Mouse (Mus musculus) gastrocnemius, postnatal 25 days (tissue): ENCODE measurements at regions not wholly inside any gene's neighbourhood (a gene's known extent, or its start where the extent isn't known, plus 50 kb on each side); places are given as distances from the start of the nearest gene placed in this dataset.
"Not testable (repeated sequence)": the region's sequence is repeated elsewhere in the genome, so short reads cannot be mapped to it uniquely, and the experiment has no call there.

ENCODE experiments used
- DNase-seq: peaks from one replicate; pipeline ENCODE4 v3.0.0; 2022
- microRNA-seq, 2 experiments: library from miRNA; unstranded; fragments of <30 nt; microRNA quantifications; one replicate each; pipeline ENCODE4 v1.2.0; 2021; ENCODE audit warnings: borderline replicate concordance in 2 of 2

DNA sequence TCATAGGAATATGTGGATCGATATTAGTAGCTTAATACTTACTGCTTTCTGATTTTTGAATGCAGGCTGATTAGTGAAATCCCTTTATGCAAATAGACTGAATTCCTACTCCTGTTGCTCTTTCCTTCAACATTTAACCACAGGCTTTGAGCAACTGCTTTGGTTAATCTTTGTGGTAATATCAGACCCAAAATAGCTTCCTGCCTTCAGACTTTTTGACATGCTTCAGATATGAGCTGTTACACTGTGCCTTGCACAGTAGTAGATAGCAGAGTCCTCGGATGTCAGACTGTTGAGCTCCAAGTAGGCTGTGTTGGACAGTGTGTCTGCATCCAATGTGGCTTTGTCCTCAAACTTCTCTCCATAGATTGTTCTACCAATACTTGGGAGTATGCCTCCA, 1020.6 kb downstream of the Adam6a start:
- DNase-seq = no peak

GRCm38 (mm10) chr12:114583371-114583770, 1039.7 kb downstream of the Adam6a start:
- no peak for DNase-seq

DNA sequence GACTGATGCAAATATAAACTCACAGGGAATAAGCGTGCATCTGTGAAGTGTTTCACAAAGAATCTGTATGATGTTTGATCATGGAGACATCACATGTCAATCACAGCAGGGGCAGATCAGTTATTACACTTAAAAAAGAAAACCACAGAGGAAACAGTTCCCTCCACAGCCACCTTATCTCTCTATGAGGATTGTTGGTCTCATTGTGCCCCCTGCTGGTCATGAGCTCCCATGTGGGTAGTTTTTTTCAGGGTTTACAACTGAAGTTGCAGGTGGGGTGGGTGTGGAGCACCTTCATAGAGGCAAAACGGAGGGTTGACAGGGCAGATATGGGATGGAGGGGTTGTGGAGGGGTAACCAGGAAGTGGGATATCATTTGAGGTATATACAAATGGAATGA, 1043.5 kb downstream of the Adam6a start:
- DNase-seq = no peak

GRCm38 (mm10) chr12:114597672-114598071, 1054.0 kb downstream of the Adam6a start:
- no peak for DNase-seq

- no peak for DNase-seq
Observed at GRCm38 (mm10) chr12:114609171-114609570, 1065.5 kb downstream of the Adam6a start.

DNA sequence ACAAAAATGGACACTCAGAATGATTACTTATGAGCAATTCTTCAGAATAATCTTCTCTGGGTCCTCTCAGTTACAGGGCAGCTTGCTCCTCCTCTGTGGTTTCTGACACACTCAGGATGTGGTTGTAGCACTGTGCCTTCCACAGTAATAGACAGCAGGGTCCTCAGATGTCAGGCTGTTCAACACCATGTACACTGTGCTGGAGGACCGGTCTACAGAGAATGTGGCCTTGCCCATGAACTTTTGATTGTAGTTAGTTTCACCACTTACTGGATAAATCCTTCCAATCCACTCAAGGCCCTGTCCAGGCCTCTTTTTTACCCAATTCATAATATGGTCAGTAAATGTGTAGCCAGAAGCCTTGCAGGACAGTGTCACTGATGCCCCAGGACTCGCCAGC, 1068.4 kb downstream of the Adam6a start:
- no peak for DNase-seq

DNA sequence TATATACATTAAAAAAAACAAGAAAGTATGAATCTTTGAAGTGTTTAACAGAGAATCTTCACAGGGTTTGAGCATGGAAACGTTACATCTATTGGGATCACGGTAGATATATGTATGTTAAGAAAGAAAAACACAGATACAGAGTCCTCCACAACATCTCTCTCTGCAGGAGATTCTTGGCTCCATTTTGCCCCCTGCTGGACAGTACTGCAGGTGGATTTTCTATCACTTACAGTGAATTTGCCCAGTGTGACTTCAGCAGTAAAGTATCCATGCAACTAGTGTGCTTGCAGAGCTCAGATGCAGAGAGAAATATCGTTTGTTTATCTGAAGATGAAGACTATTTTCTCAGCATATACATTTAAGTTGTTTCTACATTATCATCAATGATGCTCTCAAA, 1071.5 kb downstream of the Adam6a start:
- DNase-seq = no peak

DNA sequence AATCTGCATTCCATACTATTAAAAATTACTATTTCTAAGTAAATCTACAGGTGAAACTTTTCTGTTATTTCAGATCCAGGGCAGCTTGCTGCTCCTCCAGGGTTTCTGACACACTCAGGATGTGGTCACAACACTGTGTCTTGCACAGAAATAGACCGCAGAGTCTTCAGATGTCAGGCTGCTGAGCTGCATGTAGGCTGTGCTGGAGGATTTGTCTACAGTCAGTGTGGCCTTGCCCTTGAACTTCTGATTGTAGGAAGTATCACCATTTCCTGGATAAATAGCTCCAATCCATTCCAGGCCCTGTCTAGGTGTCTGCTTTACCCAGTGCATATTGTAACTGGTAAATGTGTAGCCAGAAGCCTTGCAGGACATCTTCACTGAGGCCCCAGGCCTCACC, 1072.0 kb downstream of the Adam6a start:
- no peak for DNase-seq

GRCm38 (mm10) chr12:114641089-114641488, 1097.4 kb downstream of the Adam6a start:
- no peak for DNase-seq

DNA sequence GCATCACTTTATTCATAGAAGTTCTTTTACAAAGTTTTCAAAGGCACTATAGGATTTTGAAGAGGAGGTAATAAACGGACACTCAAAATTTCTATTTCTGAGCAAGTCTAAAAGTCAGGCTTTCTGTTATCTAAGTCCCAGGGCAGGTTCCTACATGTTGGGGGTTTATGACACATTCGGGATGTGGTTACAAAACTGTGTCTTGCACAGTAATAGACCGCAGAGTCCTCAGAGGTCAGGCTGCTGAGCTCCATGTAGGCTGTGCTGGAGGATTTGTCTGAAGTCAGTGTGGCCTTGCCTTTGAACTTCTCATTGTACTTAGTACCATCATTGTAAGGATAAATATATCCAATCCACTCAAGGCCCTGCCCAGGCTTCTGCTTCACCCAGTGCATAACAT, 1102.7 kb downstream of the Adam6a start:
- DNase-seq = no peak

DNA sequence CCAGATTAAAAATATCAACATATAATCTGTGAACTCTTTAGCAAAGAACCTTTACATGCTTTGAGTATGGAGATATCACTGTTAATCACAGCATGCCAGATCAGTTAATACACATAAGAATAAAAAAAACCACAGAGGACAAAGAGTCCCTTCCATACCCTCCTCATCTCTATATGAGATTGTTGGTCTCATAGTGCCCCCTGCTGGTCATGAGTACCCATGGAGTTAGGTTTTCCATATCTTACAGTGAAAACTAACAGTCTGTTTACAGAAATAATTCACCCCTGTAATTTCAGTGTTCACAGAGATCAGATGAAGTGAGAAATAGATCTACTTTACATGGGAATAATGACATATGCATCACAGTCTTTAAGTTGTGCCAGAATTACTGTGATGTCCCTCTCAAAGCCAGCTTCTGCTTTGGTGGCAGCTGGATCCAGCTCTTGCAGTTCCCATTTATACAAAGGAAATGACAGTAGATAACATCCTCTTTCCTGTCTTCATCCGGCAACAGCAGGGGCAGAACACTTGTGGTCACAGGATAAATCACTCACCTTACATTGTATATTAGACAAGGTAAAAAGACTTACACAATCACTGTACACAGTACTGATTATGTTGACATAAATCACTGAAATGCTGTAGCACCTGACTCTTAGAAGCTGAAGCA, 1106.9 kb downstream of the Adam6a start:
- not testable (repeated sequence) for DNase-seq

DNA sequence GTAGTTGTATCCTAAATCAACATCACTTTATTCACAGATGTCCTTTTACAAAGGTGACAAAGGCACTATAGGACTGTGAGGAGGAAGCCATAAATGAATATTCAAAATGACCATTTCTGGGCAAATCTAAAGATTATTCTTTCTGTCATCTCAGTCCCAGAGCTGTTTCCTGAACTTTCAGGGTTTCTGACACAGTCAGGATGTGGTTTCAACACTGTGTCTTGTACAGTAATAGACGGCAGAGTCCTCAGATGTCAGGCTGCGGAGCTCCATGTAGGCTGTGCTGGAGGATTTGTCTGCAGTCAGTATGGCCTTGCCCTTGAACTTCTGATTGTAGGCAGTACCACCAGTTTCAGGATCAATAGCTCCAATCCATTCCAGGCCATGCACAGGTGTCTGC, 1113.4 kb downstream of the Adam6a start:
- DNase-seq = not testable (repeated sequence)

Small RNA genes in the stretch of these regions (microRNA-seq; reads per million reads assigned to microRNA genes)
- gene Mir7094-1 (0 reads per million in 2 experiments), gene Mir7094-2 (0 reads per million in 2 experiments)
